Comparison of ENCODE assay signal across 4 mouse cellular contexts in genomic region chr10:42973537-42973936, GRCm38 (mm10).
"Had no signal": no experiment of that assay in that cellular context is flagged by ENCODE, and none has a peak within 500 bp of the region (broad histone marks: within the 10 kb centered on the region; RNA-seq: fewer than 3 reads in every experiment).

No protein-coding gene starts in this region.

- H3K27ac ChIP-seq: left cerebral cortex, adult 2 months; liver, embryonic 14.5 days; neural tube, embryonic 15.5 days had no signal

- H3K9ac ChIP-seq: liver, embryonic 14.5 days; neural tube, embryonic 15.5 days had no signal

- H3K9me3 ChIP-seq: neural tube, embryonic 15.5 days had no signal

- H3K4me2 ChIP-seq: neural tube, embryonic 15.5 days had no signal

- H3K4me3 ChIP-seq: left cerebral cortex, adult 2 months; myocyte; neural tube, embryonic 15.5 days had no signal

- H3K36me3 ChIP-seq: neural tube, embryonic 15.5 days had no signal

- H3K27me3 ChIP-seq: neural tube, embryonic 15.5 days had no signal
